Mouse (Mus musculus): ENCODE data around the gene Cldn19. TPM values are rescaled to one million over a fixed set of nuclear protein-coding genes. Genes with fewer than 3 reads are reported as not detected.
A peak's percentile ranks its signal among the peaks of the same experiment; 100 is the strongest.

The Cldn19 gene
- total RNA-seq (2021) = 10 to 100 TPM in 1 of 2 experiments, 1 to 10 TPM in 1; 6.2 to 16.8 TPM
- long read RNA-seq, experiment 1, full-length matches to known transcripts = 1 of 1 reads
- long read RNA-seq, experiment 1, partial matches to known transcripts = 0 of 1 reads
- long read RNA-seq, experiment 1, other reads (novel, unspliced or antisense) = 0 of 1 reads
- long read RNA-seq, experiment 2, full-length matches to known transcripts = 2 of 3 reads
- long read RNA-seq, experiment 2, partial matches to known transcripts = 1 of 3 reads
- long read RNA-seq, experiment 2, other reads (novel, unspliced or antisense) = 0 of 3 reads

GRCm38 (mm10) chr4:119255351-119255750 is at the start of gene Cldn19:
Gene Cldn19 (plus strand): TSS chr4:119255414.
- intact Hi-C loops (cut with DNase I; ENCODE audit: low total_unique reads) = no loop called here
- DNase-seq = no peak

GRCm38 (mm10) chr4:119216667-119217066 is 38.5 kb upstream of the Cldn19 start:
- DNase-seq = no peak
- intact Hi-C loops (cut with DNase I; ENCODE audit: low total_unique reads) = no loop called here

GRCm38 (mm10) chr4:119218169-119218568 is 37.0 kb upstream of the Cldn19 start, which contains the start of gene Tmem269:
Gene Tmem269 (minus strand): TSS chr4:119218217.
- intact Hi-C loops (cut with DNase I; ENCODE audit: low total_unique reads) = no loop called here
- no peak for DNase-seq

DNA sequence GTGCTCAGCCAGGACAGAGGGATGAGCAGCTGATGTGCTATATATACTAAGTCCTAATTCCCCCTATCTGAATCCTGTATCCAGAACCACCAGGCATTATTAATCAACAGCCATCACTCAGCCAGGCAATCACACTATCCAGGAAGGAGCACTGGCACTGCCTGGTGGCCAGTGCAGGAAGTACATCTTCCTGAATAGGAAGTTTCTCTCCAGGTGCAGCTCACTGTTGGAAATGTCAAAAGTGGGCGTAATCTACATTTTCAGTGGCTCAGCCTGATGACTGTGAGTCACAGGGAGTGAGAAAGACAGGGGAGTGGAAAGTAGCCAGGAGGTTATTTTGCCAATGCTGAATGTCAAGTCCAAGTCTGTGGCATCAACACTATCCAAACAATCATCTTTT is 31.5 kb upstream of the Cldn19 start:
- intact Hi-C loops (cut with DNase I; ENCODE audit: low total_unique reads) = no loop called here
- no peak for DNase-seq

DNA sequence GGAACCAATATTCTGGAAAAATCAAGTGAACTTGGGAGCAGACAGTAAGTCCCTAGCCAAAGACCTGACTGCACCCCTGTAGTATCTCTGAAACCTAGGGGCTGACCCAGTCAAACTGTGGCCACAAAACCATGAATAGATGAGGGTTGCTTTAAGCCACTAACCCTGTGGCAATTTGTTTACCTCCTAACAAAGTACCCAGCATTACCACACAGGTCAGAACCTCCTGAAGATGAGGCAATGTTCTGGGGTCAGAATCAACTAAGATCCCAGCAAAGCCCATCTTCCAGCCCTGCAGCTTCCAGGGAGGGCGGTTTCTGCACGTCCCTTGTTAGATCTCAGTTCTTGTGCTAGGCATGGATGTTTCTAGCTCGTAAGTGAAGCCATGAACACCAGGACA is 30.7 kb upstream of the Cldn19 start:
- intact Hi-C loops (cut with DNase I; ENCODE audit: low total_unique reads) = no loop called here
- DNase-seq = no peak

DNA sequence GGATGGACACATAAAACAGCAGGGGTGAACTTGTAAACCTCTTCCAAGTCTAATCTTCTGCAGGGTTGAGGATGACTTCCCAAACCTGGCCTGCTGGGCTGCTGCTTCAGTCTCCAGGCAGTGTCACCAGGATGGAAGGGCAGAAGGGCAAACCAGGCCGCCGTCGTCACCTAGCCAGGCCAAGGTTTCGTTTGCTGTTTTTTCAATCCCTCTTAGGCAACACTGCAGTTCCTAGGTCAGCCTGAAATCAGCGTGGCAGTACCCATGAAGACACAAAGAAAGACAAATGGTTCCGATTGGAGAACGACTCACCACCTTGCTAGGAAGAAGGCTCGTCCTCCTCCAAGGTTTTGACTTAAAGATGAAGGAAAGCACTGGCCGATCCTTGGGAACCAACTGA is 29.5 kb upstream of the Cldn19 start:
- no peak for DNase-seq

GRCm38 (mm10) chr4:119226751-119227150 is 28.5 kb upstream of the Cldn19 start:
- intact Hi-C loops (cut with DNase I; ENCODE audit: low total_unique reads) = no loop called here
- no peak for DNase-seq

More for the DNA sequence above, 29.5 kb upstream of the Cldn19 start:
- intact Hi-C loops (cut with DNase I; ENCODE audit: low total_unique reads) = no loop called here

GRCm38 (mm10) chr4:119232410-119233255 is 22.6 kb upstream of the Cldn19 start, which contains the start of the genes AU022252 and P3h1:
Gene AU022252 (minus strand): TSS chr4:119232712.
Gene P3h1 (plus strand): TSS chr4:119232915.
- intact Hi-C loops (cut with DNase I; ENCODE audit: low total_unique reads) = no loop called here
- peak; percentile 99 for DNase-seq

GRCm38 (mm10) chr4:119233256-119233901 is 21.8 kb upstream of the Cldn19 start:
- peak; percentile 49 for DNase-seq
- intact Hi-C loops (cut with DNase I; ENCODE audit: low total_unique reads) = no loop called here

GRCm38 (mm10) chr4:119234348-119234747 is 20.9 kb upstream of the Cldn19 start:
- intact Hi-C loops (cut with DNase I; ENCODE audit: low total_unique reads) = no loop called here
- DNase-seq = no peak

GRCm38 (mm10) chr4:119238661-119239060 is 16.6 kb upstream of the Cldn19 start:
- intact Hi-C loops (cut with DNase I; ENCODE audit: low total_unique reads) = no loop called here
- no peak for DNase-seq

GRCm38 (mm10) chr4:119239181-119239682 is 16.0 kb upstream of the Cldn19 start:
- intact Hi-C loops (cut with DNase I; ENCODE audit: low total_unique reads) = no loop called here
- DNase-seq = no peak

- intact Hi-C loops (cut with DNase I; ENCODE audit: low total_unique reads) = loop anchor here (5.0 to 10.0 kb wide), 5 partner anchors 56 to 1133 kb away; partner anchors contain the start of genes Foxj3 and Frg2f1
- DNase-seq = no peak
These were observed 13.6 kb upstream of the Cldn19 start for GRCm38 (mm10) chr4:119241664-119242063.

GRCm38 (mm10) chr4:119242571-119242970 is 12.6 kb upstream of the Cldn19 start:
- DNase-seq = no peak
- intact Hi-C loops (cut with DNase I; ENCODE audit: low total_unique reads) = loop anchor here (5.0 to 10.0 kb wide), 5 partner anchors 55 to 1132 kb away; partner anchors contain the start of genes Foxj3 and Frg2f1

DNA sequence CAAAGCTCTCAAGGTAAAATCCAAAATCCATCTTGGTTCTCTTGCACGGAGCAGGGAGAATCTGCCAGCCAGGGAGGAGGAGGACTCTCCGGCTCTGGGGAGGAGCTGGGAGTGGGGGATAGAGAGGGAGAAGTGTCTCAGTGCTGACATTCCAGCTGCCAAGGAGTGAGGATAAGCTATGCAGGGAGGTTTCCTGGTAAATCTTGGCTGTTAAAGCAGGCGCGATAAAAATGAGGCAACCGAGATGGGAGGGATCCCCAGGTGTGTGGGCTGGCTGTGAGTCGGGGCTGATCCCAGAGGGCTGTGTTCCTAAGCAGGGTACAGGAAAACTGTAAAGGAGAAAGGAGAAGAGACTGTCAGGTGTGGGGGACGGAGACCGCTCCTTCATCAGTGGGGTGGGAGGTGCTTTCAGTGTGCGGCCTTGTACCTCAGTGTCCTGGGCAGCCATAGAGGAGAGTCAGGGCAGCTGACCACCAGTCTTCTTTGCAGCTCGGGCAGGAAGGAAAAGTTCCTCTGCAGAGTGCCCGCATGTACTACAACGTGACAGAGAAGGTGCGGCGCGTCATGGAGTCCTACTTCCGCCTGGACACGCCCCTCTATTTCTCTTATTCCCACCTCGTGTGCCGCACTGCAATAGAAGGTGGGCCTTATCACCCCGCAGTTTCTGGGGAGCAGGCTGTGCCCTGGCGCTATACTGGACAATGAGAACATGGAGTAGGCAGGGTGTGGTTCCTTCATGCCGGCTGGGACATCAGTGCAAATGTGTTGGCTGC is 10.6 kb upstream of the Cldn19 start:
- DNase-seq = no peak
- intact Hi-C loops (cut with DNase I; ENCODE audit: low total_unique reads) = loop anchor here (5.0 to 10.0 kb wide), 5 partner anchors 53 to 1130 kb away; partner anchors contain the start of genes Foxj3 and Frg2f1

GRCm38 (mm10) chr4:119245556-119245955 is 9.7 kb upstream of the Cldn19 start:
- intact Hi-C loops (cut with DNase I; ENCODE audit: low total_unique reads) = loop anchor here (10.0 kb wide), 3 partner anchors 289 to 1129 kb away; partner anchors contain the start of genes Foxj3 and Frg2f1
- no peak for DNase-seq

- intact Hi-C loops (cut with DNase I; ENCODE audit: low total_unique reads) = loop anchor here (10.0 kb wide), 3 partner anchors 289 to 1129 kb away; partner anchors contain the start of genes Foxj3 and Frg2f1
- no peak for DNase-seq
These were observed 9.3 kb upstream of the Cldn19 start for GRCm38 (mm10) chr4:119245961-119246360.

DNA sequence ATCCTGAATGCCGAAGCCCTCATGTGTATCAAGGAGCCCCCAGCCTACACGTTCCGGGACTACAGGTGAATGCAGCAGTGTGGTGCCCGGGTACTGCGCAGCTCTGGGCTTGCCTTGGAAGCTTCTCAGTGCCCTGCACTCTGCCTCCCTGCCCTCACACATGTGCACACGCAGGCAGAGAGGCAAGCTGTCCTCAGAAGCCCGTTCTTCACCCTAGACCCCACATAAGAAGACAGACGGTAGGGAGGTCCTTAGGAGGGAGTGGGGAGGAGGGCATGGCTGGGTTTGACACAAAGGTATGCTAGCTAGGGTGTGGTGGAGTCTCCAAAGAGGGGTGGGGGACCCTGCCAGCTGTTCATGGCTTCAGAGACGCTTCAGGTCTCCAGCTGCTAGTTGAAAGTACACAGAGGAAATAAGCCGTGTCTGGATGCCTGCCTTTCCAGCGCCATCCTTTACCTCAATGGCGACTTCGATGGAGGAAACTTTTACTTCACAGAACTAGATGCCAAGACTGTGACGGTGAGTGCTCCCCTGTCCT is 8.5 kb upstream of the Cldn19 start:
- intact Hi-C loops (cut with DNase I; ENCODE audit: low total_unique reads) = loop anchor here (10.0 kb wide), 3 partner anchors 288 to 1128 kb away; partner anchors contain the start of genes Foxj3 and Frg2f1
- DNase-seq = no peak

Measured in gastrocnemius, postnatal 14 days (tissue).